In genomic region chr9:31181291-31182085, GRCm38 (mm10) we compare ENCODE assay signal across 21 mouse cellular contexts. TPM values are rescaled to one million over a fixed set of nuclear protein-coding genes. Genes with fewer than 3 reads are reported as not detected.
DNase-seq lines count a peak whose midpoint lies in the region; ATAC-seq and TF ChIP-seq lines count a peak whose summit lies in the region.
"Had no signal": no experiment of that assay in that cellular context is flagged by ENCODE, and none has a peak within 500 bp of the region (broad histone marks: within the 10 kb centered on the region; RNA-seq: fewer than 3 reads in every experiment).

No protein-coding gene starts in this region.

- H3K36me3 ChIP-seq in embryonic facial prominence, embryonic 14.5 days (ENCODE audit: control insufficient read depth, insufficient read depth, low read length) = peaks cover 14% of the 10 kb centered on the region; the same call in 1 of the 2 replicates
- H3K36me3 ChIP-seq: midbrain, embryonic 15.5 days had no signal

- WGBS in embryonic facial prominence, embryonic 14.5 days = 43% methylated on average over 10 of the region's 10 CpGs

- CTCF ChIA-PET in Patski (lab: Charles Lee) = interaction anchor here (1.2 to 1.3 kb wide), 2 partner anchors 14 to 20 kb away, joined by 3 to 4 read pairs; no protein-coding TSS in a partner anchor

- no peaks in the 10 kb centered on the region for H3K9me3 ChIP-seq in embryonic facial prominence, embryonic 14.5 days (ENCODE audit: control insufficient read depth, low read length)
- H3K9me3 ChIP-seq: embryonic facial prominence, embryonic 15.5 days; heart, embryonic 10.5 days; limb, embryonic 13.5 days; megakaryocyte, embryonic 14.5 days; midbrain, embryonic 15.5 days had no signal

- no peak overlapping the region for H3K4me2 ChIP-seq in embryonic facial prominence, embryonic 14.5 days (ENCODE audit: low read depth, low read length)
- H3K4me2 ChIP-seq: embryonic facial prominence, embryonic 15.5 days; hindbrain, embryonic 14.5 days; limb, embryonic 13.5 days; midbrain, embryonic 15.5 days had no signal

- H3K9ac ChIP-seq in embryonic facial prominence, embryonic 14.5 days (ENCODE audit: low read depth, low read length) = no peak overlapping the region
- H3K9ac ChIP-seq: embryonic facial prominence, embryonic 15.5 days; hindbrain, embryonic 14.5 days; limb, embryonic 13.5 days; liver, embryonic 14.5 days; midbrain, embryonic 15.5 days had no signal

- H3K27me3 ChIP-seq in Patski = no peaks in the 10 kb centered on the region
- H3K27me3 ChIP-seq in embryonic facial prominence, embryonic 14.5 days (replicated peaks; ENCODE audit: control insufficient read depth, insufficient read depth, low read length) = no peaks in the 10 kb centered on the region
- H3K27me3 ChIP-seq: embryonic facial prominence, embryonic 15.5 days; limb, embryonic 13.5 days; midbrain, embryonic 15.5 days had no signal

- peak; percentile 49 for ATAC-seq in Patski
- ATAC-seq in embryonic facial prominence, embryonic 14.5 days (ENCODE audit: low read depth) = no peak
- ATAC-seq: forebrain, embryonic 16.5 days; intestine, embryonic 16.5 days; midbrain, embryonic 15.5 days had no signal

- POLR2A ChIA-PET in Patski (lab: Charles Lee) = no interaction called here

- peak; percentile 85 for DNase-seq in heart, adult 11 months
- DNase-seq in heart, postnatal 25 days (ENCODE audit: low spot score) = no peak
- DNase-seq in 3T3-L1 (ENCODE audit: low read depth, low spot score) (peak; percentile 84), Patski (ENCODE audit: low read depth, low spot score) (no peak)
- peak; percentile 40 for DNase-seq in embryonic facial prominence, embryonic 14.5 days (ENCODE audit: low spot score)
- no peak for DNase-seq in adrenal gland, postnatal 25 days
- no peak for DNase-seq in gastrocnemius, postnatal 25 days
- DNase-seq: adrenal gland, postnatal 10 days; cerebellum, adult 11 months; cerebellum, postnatal 10 days; heart, postnatal 14 days; retina, postnatal 1 day had no signal

- TF ChIP-seq CTCF in Patski (IDR thresholded peaks at IDR 0.05) = no peak

- peaks cover 14% of the 10 kb centered on the region for H3K4me1 ChIP-seq in embryonic facial prominence, embryonic 14.5 days (ENCODE audit: control insufficient read depth, insufficient read depth, low read length)

- intact Hi-C loops in heart, postnatal 25 days (cut with DNase I) = no loop called here

- in situ Hi-C loops in Patski (cut with MboI; ENCODE audit: low pct_unique_long_range_greater_than_20kb) = no loop called here

- no peak overlapping the region for H3K27ac ChIP-seq in embryonic facial prominence, embryonic 14.5 days (replicated peaks; ENCODE audit: low read depth, low read length)
- H3K27ac ChIP-seq: embryonic facial prominence, embryonic 15.5 days; heart, embryonic 10.5 days; hindbrain, embryonic 14.5 days; liver, embryonic 14.5 days; midbrain, embryonic 15.5 days had no signal

- H3K4me3 ChIP-seq in embryonic facial prominence, embryonic 14.5 days (ENCODE audit: low read depth, low read length) = no peak overlapping the region
- H3K4me3 ChIP-seq: embryonic facial prominence, embryonic 15.5 days; heart, embryonic 10.5 days; limb, embryonic 13.5 days; megakaryocyte, embryonic 14.5 days; midbrain, embryonic 15.5 days had no signal

RNA-seq across cellular contexts. Expression of gene Aplp2, which starts 30.1 kb away (rescaled TPM):
- 100 to 1,000 TPM; 285 to 296 TPM for total RNA-seq in heart, postnatal 25 days (2021)
- polyA plus RNA-seq in Patski (2021) = 755 TPM
- 277 and 281 TPM in 2 replicates for polyA plus RNA-seq in embryonic facial prominence, embryonic 14.5 days (2014; fragmentation: Nextera tagmentation; extraction: Ambion mirVana)
- total RNA-seq in adrenal gland, postnatal 25 days (2021) = 644 and 715 TPM in 2 replicates
- 100 to 1,000 TPM; 105 to 124 TPM for total RNA-seq in gastrocnemius, postnatal 25 days (2021)

RNA-seq across cellular contexts. Expression of gene St14, which starts 49.8 kb away (rescaled TPM):
- under 1 TPM; 0.18 to 0.22 TPM for total RNA-seq in heart, postnatal 25 days (2021)
- not detected for polyA plus RNA-seq in Patski (2021)
- polyA plus RNA-seq in embryonic facial prominence, embryonic 14.5 days (2014; fragmentation: Nextera tagmentation; extraction: Ambion mirVana) = 12.2 and 13.2 TPM in 2 replicates
- 1.2 TPM in 2 replicates for total RNA-seq in adrenal gland, postnatal 25 days (2021)
- total RNA-seq in gastrocnemius, postnatal 25 days (2021) = under 1 TPM; 0.20 to 0.27 TPM

Comparison
In these comparisons a context has a peak if more than half of its experiments do, and no peak if none do; other contexts are left out.
1. DNase-seq: peak in heart, adult 11 months (single experiment), 3T3-L1 (single experiment) and embryonic facial prominence, embryonic 14.5 days (single experiment); none in heart, postnatal 25 days (single experiment), Patski (single experiment), adrenal gland, postnatal 25 days (single experiment) and gastrocnemius, postnatal 25 days (single experiment).